Mouse (Mus musculus): ENCODE results near the gene Hmx3.

Gene Hmx3

DNA sequence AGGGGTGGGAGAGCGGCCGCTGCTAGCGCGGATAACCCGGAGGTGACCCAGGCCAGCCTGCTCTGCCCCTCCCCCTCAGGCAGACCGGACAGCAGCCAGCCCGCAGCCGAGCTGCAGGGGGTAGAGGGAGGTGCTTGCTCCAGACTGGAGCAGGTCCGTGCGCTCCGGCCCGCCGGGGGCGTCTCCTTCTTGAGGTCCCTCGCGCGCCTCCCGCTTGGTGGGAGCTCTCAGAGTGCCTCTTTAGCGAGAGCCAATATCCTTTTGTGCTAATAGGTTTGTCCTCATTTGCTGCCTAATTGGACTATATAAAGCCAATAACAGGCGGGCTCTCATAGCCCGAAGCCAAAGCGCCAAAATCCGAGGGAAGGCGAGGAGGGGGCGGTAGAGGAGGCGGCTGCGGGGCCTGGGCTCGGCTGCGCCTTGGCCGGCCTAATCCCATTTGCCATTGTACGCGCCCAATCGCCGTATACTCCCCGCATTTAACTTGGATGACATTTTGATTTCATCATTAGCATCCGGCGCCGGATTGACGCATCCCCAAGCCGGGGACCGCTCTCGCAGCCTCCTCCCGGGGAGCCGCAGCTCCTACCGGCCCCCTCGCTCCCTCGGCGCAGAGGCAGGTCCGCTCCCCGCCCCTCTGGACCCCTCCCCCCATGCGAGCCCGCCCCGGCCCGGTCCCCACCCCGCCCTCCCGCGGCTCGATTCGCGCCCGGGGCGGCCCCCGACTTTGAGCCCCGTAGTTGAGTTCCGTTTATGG is at the start of gene Hmx3:
Gene Hmx3, plus strand, starts transcription at position 753 of the 757 bp plus-strand sequence.
- DNase-seq (ENCODE audit: low read depth): no peak

DNA sequence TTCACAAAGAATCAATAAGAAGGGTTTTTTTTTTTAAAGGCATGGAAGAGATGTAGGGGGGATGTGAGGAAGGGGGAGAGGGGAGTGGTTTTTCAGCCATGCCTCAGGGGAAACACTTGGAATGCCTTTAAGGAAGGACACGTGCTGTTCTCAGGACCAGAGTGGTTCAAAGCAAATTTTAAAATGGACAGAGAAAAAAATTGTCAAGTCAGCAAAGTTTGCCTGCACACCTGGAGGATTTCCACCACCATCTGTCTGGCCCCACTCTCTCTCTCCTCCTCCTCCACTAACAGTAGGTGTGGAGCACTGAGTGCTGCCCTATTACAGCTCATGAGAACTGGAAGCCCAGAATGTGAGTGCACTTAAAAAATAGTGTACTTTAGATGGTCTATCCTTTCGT is 38.9 kb upstream of the Hmx3 start:
- DNase-seq (ENCODE audit: low read depth): no peak

DNA sequence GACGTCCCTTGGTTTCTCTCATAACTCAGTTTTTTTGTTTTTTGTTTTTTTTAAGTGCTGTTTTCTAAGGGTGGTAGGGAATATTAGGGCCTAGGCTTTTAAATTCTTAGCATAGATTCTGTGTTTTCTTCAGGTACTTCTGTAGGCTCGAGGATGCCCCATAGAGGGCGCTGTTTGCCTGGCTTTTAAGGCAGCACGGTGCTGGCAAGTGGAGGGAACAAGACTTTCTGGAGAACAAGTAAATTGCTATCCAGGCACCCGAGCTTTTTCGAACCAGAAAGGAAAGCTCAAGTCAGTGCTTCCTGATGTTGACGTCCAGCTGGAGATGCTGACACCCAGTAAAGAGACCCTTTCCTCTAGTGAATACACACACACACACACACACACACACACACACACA is 2.7 kb upstream of the Hmx3 start:
- DNase-seq (ENCODE audit: low read depth): peak; percentile 46

DNA sequence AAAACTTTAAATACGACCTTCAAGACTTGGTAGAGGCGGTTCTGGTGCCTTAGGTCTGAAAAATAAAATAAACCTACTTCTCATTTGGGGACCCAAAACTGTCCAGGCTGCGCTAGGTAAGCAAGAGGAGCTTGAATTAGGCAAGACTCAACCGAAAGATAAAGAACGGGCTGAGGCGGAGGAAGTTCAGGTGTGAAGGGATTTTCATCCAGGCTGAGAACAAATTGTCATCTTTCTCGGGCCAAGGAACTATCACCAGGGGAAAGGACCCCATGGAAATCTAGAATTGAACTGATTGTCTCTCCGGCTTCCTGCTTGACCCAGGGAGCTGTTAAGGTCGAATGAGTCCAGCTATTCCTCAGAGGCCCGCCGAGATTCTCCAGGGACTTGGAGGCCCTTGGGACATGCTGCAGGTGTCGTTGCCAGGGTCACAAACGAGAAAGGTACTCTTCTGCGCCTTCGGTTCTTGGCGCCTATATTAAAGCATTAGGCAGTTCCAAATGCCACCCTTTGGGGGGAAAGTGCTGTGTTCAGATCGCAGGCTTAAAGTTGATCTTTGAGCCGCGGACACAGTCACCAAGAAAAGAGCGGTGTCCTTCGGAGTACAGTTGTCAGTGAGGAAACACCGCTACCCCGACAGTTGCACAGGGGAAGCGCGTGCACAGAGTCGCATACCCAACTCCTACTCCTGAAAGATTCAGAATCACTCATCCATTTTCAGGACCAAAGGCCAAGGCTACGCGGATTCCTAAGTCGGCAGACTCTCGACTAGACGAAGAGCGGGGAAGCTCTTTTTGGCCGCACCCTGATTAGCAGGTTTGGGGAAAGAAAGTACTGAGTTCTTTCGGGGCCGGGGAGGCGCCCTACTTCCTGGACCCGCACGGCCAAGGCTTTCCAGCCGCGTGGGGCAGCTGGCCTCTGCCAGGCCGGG is 1.2 kb upstream of the Hmx3 start:
- DNase-seq (ENCODE audit: low read depth): no peak

DNA sequence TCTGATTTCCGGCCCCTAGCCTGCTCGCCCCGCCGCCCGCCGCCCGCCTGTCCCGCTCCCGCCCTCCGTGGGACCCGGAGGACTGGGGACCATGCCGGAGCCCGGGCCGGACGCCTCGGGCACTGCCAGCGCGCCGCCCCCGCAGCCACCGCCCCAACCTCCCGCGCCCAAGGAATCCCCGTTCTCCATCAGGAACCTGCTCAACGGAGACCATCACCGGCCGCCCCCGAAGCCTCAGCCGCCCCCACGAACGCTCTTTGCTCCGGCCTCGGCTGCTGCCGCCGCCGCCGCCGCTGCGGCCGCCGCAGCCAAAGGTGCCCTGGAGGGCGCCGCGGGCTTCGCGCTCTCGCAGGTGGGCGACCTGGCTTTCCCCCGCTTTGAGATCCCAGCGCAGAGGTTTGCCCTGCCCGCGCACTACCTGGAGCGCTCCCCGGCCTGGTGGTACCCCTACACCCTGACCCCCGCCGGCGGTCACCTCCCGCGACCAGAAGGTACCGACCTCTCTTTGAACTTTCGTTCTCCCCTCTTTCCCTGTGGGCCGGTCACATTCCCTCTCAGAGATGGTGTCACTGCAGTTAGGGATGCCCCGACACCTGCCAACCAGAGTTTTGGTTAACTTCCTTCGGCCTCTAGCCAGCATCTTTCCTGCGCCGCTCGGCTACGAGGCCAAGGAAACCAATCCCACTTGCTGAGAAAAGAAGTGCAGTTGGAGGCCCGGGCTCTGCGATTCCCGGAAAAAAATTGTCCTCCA is 380 bp downstream of the Hmx3 start:
- DNase-seq (ENCODE audit: low read depth): no peak

DNA sequence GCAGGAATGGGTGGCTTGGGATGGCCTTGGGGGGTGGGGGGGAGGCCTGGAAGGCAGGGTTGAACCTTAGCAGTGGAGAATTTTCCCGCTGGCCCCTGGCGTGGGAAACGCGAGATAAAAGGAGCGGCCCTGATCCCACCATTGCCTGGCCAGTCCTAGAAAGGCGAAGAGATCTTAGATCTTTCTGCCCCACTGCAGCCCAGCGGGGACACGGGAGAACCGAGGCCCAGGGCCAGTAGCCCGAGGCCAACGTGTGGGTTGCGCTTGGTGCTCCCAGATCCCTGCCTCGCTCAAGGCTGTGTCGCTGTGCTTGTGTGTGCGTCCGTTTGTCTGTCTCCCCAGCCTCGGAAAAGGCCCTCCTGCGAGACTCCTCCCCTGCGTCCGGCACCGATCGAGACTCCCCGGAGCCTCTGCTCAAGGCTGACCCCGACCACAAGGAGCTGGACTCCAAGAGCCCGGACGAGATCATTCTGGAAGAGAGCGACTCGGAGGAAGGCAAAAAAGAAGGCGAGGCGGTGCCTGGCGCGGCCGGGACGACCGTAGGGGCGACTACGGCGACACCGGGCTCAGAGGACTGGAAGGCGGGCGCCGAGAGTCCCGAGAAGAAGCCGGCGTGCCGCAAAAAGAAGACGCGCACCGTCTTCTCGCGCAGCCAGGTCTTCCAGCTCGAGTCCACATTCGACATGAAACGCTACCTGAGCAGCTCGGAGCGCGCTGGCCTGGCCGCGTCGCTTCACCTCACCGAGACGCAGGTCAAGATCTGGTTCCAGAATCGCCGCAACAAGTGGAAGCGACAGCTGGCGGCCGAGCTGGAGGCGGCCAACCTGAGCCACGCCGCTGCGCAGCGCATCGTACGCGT is 1.2 kb downstream of the Hmx3 start:
- no peak for DNase-seq (ENCODE audit: low read depth)

DNA sequence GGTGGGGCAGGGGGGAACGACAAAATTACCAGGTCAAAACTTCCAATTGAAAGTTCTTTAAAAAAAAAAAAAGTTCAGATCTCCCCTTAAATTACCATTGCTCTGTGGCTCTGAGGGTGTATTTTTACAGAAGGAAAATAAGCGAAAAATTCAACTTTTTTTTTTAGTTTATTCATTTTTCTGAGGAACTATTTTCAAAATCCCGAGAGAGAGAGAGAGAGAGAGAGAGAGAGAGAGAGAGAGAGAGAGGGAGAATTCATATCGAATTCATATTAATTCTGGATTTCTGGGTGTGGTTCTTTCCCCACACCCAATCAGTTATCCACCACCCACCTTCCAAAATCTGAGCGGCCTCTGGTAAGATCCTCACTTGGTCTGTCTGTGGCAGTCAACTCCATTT is 2.2 kb downstream of the Hmx3 start:
- no peak for DNase-seq (ENCODE audit: low read depth)

DNA sequence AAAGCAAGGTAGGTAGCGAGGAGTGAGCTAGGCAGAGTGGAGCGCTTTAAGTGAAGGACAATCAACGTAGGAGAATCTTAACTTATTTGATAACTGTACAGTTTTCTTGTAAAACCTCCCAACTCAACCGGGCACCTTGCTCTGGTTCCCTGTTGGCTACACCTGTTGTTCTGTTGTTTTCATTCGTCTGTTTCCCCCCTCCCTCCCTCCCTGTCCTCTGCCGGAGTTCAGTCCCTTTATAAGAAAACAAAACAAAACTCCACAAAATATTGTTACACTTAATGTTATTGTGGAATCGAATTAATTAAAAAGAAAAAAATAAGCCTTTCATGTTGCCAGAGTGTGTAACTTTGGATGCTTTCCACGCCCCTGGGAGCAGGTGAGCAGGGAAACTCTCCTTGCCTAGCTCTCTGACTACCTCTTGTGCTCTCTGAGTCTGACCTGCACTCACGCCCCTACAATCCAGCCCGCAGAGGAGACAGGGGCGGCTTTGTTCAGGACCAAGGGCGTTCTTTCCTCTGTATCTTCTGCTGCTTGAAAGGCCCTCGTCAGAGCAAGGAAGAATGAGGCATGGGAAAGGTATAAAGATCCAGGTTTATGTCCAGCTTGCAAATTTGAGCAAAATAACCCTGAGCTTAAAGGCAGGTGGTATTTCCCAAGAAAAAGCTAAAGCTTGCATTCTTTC is 3.2 kb downstream of the Hmx3 start:
- DNase-seq (ENCODE audit: low read depth): no peak

DNA sequence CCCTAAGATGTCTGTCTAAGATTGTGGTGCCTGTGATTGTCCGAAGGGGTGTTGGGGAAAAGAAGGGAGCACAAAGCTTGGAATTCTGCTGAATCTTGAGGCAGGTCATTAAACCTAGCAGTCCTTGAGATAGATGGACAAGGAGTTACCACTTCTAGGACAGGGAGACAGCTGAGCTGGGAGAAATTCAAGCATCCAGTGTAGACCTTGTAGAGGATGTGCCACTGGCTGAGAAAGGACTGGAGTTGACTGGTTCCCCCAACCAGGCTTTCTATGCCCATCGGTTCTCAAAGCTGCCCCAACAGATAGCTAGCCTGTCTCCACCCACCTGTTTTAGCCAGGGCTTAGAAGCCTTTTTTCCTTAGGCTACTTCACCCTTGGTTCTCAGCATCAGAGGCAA is 3.8 kb downstream of the Hmx3 start:
- no peak for DNase-seq (ENCODE audit: low read depth)

DNA sequence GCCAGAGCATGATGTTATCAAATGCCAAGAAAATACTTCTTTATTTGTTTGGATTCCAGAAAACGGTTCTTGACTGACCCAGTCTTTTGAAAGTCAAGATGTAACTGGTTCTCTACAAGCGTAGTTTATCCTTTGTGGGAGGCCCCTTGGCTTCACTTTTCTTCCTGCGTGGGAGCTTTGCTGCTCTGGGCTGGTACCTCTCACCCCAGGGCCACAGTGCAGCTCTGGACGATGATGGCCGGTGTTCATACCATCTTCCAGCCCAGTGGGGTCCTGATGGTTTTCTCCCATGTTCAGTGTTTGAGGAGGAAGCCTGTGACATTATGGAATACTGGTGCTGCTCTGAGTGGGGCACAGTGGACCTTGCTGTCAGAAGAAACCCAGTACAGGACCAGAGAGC is 4.8 kb downstream of the Hmx3 start:
- no peak for DNase-seq (ENCODE audit: low read depth)

DNA sequence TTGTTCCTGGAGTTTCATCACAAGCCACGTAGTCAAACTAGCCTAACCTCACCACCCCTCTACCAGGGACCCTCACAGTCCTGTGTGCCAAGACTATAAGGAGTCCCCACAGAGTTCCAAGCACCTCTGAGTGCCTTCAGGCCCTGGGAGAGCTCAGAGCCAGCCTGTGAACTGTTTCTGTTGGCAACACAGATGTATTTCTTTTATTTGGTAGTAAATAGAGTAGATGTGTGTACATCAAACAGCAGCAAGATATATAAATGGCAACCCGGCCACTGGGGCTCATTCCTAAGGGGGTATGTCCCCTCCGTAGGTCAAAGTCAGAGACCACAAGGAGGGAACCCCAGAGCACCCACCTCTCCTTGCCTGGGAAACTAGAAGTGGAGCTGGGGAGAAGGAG is 5.8 kb downstream of the Hmx3 start, which contains the start of gene Hmx2:
Gene Hmx2, plus strand, starts transcription at position 301 of the 400 bp plus-strand sequence.
- DNase-seq (ENCODE audit: low read depth): no peak

DNA sequence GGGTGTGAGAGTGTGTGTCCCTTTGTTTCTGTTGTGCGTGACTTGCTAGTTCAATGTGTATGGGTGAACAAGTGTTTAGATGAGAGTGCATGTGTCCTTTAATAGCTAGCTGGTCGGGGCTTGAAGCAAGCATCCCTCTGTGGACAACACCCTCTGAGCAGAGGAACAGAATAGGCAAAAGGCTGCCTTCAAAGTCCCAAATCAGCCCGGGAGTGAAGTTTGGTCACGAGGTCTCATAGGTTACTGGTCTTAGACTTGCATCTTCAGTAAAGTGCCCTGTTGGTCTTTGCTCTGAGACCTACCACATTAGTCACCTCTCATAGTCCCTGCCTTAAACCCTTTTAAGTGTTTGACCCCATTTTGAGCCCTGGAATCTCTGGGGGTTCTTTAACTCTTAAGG is 8.8 kb downstream of the Hmx3 start:
- DNase-seq (ENCODE audit: low read depth): no peak

DNA sequence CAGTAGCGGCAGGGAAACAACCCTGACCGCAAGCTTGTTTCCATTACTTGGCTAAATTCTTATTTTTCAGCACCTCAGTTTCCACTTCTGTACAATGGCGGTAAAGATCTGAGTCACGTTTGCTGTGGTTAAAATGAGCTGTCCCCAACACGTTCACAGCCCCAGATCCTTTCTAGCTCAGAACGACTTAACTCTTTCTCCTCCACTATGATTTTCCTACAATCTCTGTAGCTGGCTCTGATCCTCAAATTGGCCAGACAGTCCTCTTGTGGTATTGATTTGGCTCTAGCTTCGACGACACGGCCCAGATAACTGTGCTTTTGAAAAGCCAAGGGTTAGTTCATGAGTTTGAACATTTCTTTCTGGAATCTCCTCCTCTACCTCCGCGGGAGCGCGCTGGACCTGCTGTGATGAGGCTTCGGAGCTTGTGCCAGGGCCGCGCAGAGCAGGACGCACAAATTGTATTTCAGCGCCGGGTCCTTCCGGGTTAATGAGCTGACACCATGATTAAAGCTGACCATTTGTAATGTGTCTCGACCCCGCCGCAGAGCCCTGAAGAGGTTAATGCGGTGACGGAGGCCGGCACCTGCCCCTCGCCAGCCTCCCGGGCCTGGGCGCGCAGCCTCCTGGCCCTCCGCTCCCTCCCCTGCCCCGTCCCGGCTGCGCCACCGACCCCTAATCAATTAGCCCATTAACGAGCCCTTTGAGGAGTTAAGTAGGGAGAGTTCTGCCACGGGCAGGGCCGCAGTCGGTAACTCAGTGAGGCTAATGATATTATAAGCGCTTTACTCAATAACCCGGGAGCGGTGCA is 9.5 kb downstream of the Hmx3 start:
- DNase-seq (ENCODE audit: low read depth): no peak

DNA sequence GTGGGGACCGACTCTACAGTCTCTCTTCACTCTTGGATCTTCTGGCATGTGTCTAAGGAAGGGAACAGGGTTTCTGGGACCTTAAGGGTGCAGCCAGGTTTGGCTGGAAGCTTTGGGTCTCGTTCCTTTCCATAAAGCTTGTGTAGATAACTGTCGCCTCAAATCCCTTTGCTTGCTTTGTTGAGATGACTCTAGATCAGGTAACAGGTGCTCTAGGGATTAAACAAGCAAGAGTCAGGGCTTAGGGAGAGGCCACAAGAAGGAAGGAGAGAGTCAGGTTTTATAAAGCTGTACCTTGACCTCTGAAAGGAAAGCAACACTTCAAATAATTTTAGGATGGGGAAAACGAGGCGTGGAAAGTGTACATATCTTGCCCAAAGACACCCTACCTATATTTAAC is 10.1 kb downstream of the Hmx3 start:
- DNase-seq (ENCODE audit: low read depth): no peak

DNA sequence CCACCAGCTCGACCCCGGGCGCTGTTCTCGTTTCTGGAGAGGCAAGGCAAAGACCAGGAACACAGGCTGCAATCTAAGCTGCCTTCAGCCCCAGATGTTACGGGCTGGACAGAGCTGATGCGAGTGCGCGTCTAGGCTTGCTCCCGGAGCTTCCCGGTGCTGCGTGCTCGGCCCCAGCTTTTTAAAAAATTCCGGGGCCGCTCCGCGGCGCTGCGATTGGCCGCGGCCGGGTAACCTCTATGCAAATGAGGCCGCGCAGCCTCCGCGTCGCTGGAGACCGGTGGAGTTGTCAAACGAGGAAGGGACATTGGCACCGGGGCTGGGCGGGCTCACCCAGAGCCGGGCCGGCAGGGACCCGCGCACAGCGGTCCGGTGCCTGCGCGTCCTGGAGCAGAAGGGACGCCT is 11.1 kb downstream of the Hmx3 start:
- no peak for DNase-seq (ENCODE audit: low read depth)

DNA sequence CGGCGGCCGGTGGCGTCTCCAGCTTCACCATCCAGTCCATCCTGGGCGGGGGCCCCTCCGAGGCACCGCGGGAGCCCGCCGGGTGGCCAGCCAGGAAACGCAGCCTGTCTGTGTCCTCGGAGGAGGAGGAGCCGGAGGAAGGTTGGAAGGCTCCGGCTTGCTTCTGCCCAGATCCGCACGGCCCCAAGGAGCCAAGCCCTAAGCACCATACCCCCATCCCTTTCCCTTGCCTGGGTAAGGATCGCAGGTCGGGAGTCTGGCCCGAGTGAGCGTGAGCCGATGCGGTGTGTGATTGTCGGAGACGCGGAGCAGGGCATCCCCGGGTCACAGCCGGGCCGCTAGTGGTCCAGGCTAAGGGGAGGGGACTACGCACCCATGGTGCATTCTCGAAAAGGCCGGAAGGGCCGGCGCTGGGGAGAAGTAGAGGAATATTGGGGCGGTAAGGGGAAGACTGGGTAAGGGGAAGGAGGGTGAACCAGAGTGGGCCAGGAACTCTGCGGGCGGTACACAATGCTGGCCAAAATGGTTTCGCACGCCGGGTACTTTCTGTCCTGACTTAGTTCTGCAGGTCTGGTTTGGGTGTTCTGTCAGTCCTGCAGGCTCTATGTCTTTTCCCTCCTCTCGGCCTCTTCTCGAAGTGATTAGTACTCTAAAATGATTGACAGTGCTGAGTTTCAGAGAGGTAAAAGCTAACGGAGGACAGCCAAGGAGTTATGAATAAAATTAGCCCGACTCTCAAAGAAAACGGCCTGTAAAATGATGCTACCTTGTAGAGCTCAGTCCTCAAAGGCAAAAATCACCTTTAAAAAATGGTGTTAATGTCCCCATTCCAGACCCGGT is 11.9 kb downstream of the Hmx3 start:
- DNase-seq (ENCODE audit: low read depth): no peak

DNA sequence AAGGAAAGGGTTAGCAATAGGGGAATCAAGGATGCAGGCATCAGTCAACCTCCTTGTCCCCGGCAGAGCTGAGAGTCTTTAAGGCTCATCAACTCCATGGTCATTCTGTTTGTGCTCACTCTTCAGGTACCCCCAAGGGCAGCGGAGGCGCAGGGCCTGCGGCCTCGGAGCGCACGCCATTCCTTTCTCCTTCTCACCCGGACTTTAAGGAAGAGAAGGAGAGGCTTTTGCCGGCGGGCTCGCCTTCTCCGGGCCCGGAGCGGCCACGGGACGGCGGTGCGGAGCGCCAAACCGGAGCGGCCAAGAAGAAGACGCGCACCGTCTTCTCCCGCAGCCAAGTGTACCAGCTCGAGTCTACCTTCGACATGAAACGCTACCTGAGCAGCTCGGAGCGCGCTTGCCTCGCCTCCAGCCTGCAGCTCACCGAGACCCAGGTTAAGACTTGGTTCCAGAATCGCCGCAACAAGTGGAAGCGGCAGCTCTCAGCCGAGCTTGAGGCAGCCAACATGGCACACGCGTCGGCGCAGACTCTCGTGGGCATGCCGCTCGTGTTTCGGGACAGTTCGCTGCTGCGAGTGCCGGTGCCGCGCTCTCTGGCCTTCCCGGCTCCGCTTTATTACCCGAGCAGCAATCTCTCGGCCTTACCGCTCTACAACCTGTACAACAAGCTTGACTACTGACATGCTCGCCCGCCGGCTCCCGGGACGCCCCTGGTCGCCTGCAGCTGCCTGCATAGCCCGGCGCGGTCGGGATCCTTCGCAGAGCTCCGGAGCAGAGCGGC is 12.8 kb downstream of the Hmx3 start:
- DNase-seq (ENCODE audit: low read depth): no peak

DNA sequence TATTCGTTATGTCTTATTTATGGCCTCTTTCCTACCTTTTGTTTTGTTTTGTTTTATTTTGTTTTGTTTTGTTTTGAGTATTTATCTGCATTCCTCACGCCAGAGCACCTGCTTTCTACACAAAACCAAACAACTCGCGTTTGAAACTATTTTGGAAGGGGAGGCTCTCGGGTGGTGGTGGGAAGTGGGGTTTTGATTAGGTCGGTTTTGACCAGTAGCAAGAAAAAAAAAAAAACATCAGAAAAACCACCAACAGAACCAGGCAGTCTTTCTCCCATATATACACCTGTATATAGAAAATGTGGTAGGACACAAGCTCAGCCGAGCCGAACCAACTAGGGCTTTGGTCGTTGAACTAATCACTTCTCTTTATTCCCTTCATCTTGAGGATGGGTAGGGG is 13.4 kb downstream of the Hmx3 start:
- DNase-seq (ENCODE audit: low read depth): no peak

Measured in fibroblast of lung, adult 2 months (primary cell).